8 mouse cellular contexts compared by ENCODE assay signal in the genomic region with DNA sequence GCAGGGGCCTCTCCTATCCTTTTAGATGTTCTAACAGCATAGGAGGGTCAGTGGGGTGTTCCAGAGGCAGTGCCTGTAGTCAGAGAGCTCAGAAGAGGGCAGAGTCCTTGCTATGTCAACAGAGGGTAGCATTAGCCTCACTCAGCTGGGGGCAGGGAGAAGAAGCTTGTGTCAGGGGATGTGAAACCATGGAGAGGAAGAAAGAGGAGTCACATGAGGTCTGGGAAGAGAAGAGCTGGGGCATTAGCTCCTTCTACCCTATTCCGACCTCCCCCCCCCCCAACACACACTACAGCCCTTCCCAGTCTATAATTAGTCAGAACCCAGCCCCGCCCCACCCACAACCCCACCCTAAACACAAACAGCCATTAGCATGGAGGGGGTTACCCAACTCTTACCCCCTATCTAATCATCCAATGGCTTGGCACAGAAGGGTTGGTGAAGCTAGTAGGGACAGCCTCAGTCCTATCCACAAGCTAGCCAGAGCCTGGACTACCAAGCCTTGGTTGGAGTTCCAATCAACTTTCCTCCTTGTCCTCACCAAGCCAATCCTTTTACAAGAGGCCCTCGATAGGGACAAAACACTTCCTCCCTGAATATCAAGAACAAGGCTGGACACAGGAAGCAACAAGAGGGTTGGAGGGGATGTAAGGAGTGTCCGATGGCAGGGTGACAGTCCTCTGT. TPM values are rescaled to one million over a fixed set of nuclear protein-coding genes. Genes with fewer than 3 reads are reported as not detected.
A peak's percentile ranks its signal among the peaks of the same experiment; 100 is the strongest.
DNase-seq lines count a peak whose midpoint lies in the region; ATAC-seq and TF ChIP-seq lines count a peak whose summit lies in the region.

No protein-coding gene starts in this region.

- peak overlapping the region; percentile 54 for H3K27ac ChIP-seq in lung, embryonic 14.5 days (ENCODE audit: low read depth)
- peak overlapping the region; percentile 58 for H3K27ac ChIP-seq in forebrain, embryonic 12.5 days
- H3K27ac ChIP-seq in kidney, embryonic 15.5 days, result peak overlapping the region; percentile 96
- H3K27ac ChIP-seq in midbrain, embryonic 15.5 days, result 0 out of 2 replicates have a peak overlapping the region, but pooled peaks have one; percentile 20

- no peak for ATAC-seq in lung, embryonic 14.5 days (ENCODE audit: insufficient read depth)
- no peak for ATAC-seq in forebrain, embryonic 12.5 days (ENCODE audit: low FRiP score)
- ATAC-seq in kidney, embryonic 15.5 days (replicated peaks; ENCODE audit: low FRiP score), result no peak
- ATAC-seq in midbrain, embryonic 15.5 days (replicated peaks), result no peak
- ATAC-seq in frontal cortex, adult (ENCODE audit: low TSS enrichment), result no peak

- TF ChIP-seq CTCF in lung, embryonic 14.5 days (IDR thresholded peaks at IDR 0.05; ENCODE audit: low read depth), result no peak
- TF ChIP-seq CTCF in lung, adult 2 months (IDR thresholded peaks at IDR 0.05; ENCODE audit: insufficient read depth, low read length), result no peak

- H3K4me1 ChIP-seq in lung, embryonic 14.5 days (ENCODE audit: insufficient read depth), result peaks cover 47% of the 10 kb centered on the region
- H3K4me1 ChIP-seq in lung, adult 2 months (ENCODE audit: control insufficient read depth, insufficient read depth, low read length), result peaks cover 29% of the 10 kb centered on the region
- H3K4me1 ChIP-seq in forebrain, embryonic 12.5 days, result peaks cover 93% of the 10 kb centered on the region
- H3K4me1 ChIP-seq in kidney, embryonic 15.5 days, result peaks cover 89% of the 10 kb centered on the region
- H3K4me1 ChIP-seq in midbrain, embryonic 15.5 days, result peaks cover 88% of the 10 kb centered on the region

- no peak overlapping the region for H3K9ac ChIP-seq in lung, embryonic 14.5 days
- H3K9ac ChIP-seq in forebrain, embryonic 12.5 days, result peak overlapping the region; percentile 97
- H3K9ac ChIP-seq in kidney, embryonic 15.5 days, result no peak overlapping the region
- 0 out of 2 replicates have a peak overlapping the region, but pooled peaks have one; percentile 17 for H3K9ac ChIP-seq in midbrain, embryonic 15.5 days

- intact Hi-C loops in gastrocnemius, postnatal 36 days (cut with DNase I), result loop anchor here (5.0 kb wide), 1 partner anchor 35 kb away; a partner anchor contains a TSS

- WGBS in lung, embryonic 14.5 days, result 56% methylated on average over 4 of the region's 4 CpGs
- WGBS in lung, adult 2 months, result 32% methylated on average over 4 of the region's 4 CpGs
- 69% methylated on average over 4 of the region's 4 CpGs for WGBS in forebrain, embryonic 12.5 days
- 70% methylated on average over 4 of the region's 4 CpGs for WGBS in kidney, embryonic 15.5 days
- WGBS in midbrain, embryonic 15.5 days, result 80% methylated on average over 4 of the region's 4 CpGs

- DNase-seq in lung, embryonic 14.5 days, result no peak
- no peak for DNase-seq in lung, adult 2 months
- DNase-seq in gastrocnemius, postnatal 36 days, result no peak
- no peak for DNase-seq in Muller cell, postnatal 12 days (ENCODE audit: inconsistent ontology term)

- peak overlapping the region; percentile 79; the same call in 1 of the 2 replicates for H3K4me3 ChIP-seq in lung, embryonic 14.5 days (ENCODE audit: low read depth, low read length)
- H3K4me3 ChIP-seq in lung, adult 2 months (replicated peaks; ENCODE audit: extremely low read depth, low read depth, low read length), result no peak overlapping the region
- H3K4me3 ChIP-seq in forebrain, embryonic 12.5 days (replicated peaks), result peak overlapping the region; percentile 85
- peak overlapping the region; percentile 91; the same call in 1 of the 2 replicates for H3K4me3 ChIP-seq in kidney, embryonic 15.5 days (replicated peaks)
- H3K4me3 ChIP-seq in midbrain, embryonic 15.5 days, result no peak overlapping the region

- no peaks in the 10 kb centered on the region for H3K27me3 ChIP-seq in lung, embryonic 14.5 days (ENCODE audit: insufficient read depth, low read length)
- no peaks in the 10 kb centered on the region for H3K27me3 ChIP-seq in forebrain, embryonic 12.5 days
- no peaks in the 10 kb centered on the region for H3K27me3 ChIP-seq in kidney, embryonic 15.5 days
- H3K27me3 ChIP-seq in midbrain, embryonic 15.5 days (replicated peaks), result no peaks in the 10 kb centered on the region

- H3K36me3 ChIP-seq in lung, embryonic 14.5 days (ENCODE audit: insufficient read depth), result no peaks in the 10 kb centered on the region
- H3K36me3 ChIP-seq in forebrain, embryonic 12.5 days (replicated peaks), result 0 out of 2 replicates have a peak, but pooled peaks cover 2% of the 10 kb centered on the region
- H3K36me3 ChIP-seq in kidney, embryonic 15.5 days, result no peaks in the 10 kb centered on the region
- H3K36me3 ChIP-seq in midbrain, embryonic 15.5 days (replicated peaks), result no peaks in the 10 kb centered on the region

- peak overlapping the region; percentile 63 for H3K4me2 ChIP-seq in lung, embryonic 14.5 days
- peak overlapping the region; percentile 92 for H3K4me2 ChIP-seq in forebrain, embryonic 12.5 days
- H3K4me2 ChIP-seq in kidney, embryonic 15.5 days, result peak overlapping the region; percentile 85
- H3K4me2 ChIP-seq in midbrain, embryonic 15.5 days, result peak overlapping the region; percentile 91

- no peak for TF ChIP-seq POLR2A in lung, adult 2 months (IDR thresholded peaks at IDR 0.05; ENCODE audit: borderline replicate concordance, extremely low read depth, low read depth, low read length)

- no peaks in the 10 kb centered on the region for H3K9me3 ChIP-seq in lung, embryonic 14.5 days (ENCODE audit: low read depth, low read length)
- H3K9me3 ChIP-seq in forebrain, embryonic 12.5 days, result no peaks in the 10 kb centered on the region
- H3K9me3 ChIP-seq in kidney, embryonic 15.5 days (replicated peaks), result no peaks in the 10 kb centered on the region
- no peaks in the 10 kb centered on the region for H3K9me3 ChIP-seq in midbrain, embryonic 15.5 days

RNA-seq across cellular contexts. Expression of a gene that starts 2.9 kb away (rescaled TPM):
- 149 and 156 TPM in 2 replicates for polyA plus RNA-seq in lung, embryonic 14.5 days (2014; fragmentation: Nextera tagmentation; extraction: Ambion mirVana)
- 204 and 210 TPM in 2 replicates for polyA plus RNA-seq in lung, adult 2 months (2012; rRNA removed)
- 174 and 182 TPM in 2 replicates for polyA plus RNA-seq in forebrain, embryonic 12.5 days (2016; fragmentation: Nextera tagmentation; extraction: Ambion mirVana)
- 138 and 160 TPM in 2 replicates for polyA plus RNA-seq in kidney, embryonic 15.5 days (2015; fragmentation: Nextera tagmentation; extraction: Ambion mirVana)
- 101 and 108 TPM in 2 replicates for polyA plus RNA-seq in midbrain, embryonic 15.5 days (2015; fragmentation: Nextera tagmentation; extraction: Ambion mirVana)
- 1 to 10 TPM; 8.9 to 9.6 TPM for total RNA-seq in gastrocnemius, postnatal 36 days (2021)

RNA-seq across cellular contexts. Expression of a gene that starts 18.6 kb away (rescaled TPM):
- 9.2 and 11.0 TPM in 2 replicates for polyA plus RNA-seq in lung, embryonic 14.5 days (2014; fragmentation: Nextera tagmentation; extraction: Ambion mirVana)
- polyA plus RNA-seq in lung, adult 2 months (2012; rRNA removed), result 15.6 and 17.2 TPM in 2 replicates
- 38.8 and 44.0 TPM in 2 replicates for polyA plus RNA-seq in forebrain, embryonic 12.5 days (2016; fragmentation: Nextera tagmentation; extraction: Ambion mirVana)
- polyA plus RNA-seq in kidney, embryonic 15.5 days (2015; fragmentation: Nextera tagmentation; extraction: Ambion mirVana), result 17.0 and 19.2 TPM in 2 replicates
- polyA plus RNA-seq in midbrain, embryonic 15.5 days (2015; fragmentation: Nextera tagmentation; extraction: Ambion mirVana), result 117 and 123 TPM in 2 replicates
- 1 to 10 TPM; 7.6 to 9.0 TPM for total RNA-seq in gastrocnemius, postnatal 36 days (2021)

RNA-seq across cellular contexts. Expression of a gene that starts 28.3 kb away (rescaled TPM):
- 11.3 and 13.3 TPM in 2 replicates for polyA plus RNA-seq in lung, embryonic 14.5 days (2014; fragmentation: Nextera tagmentation; extraction: Ambion mirVana)
- 13.7 and 14.0 TPM in 2 replicates for polyA plus RNA-seq in lung, adult 2 months (2012; rRNA removed)
- polyA plus RNA-seq in forebrain, embryonic 12.5 days (2016; fragmentation: Nextera tagmentation; extraction: Ambion mirVana), result 46.9 and 47.4 TPM in 2 replicates
- polyA plus RNA-seq in kidney, embryonic 15.5 days (2015; fragmentation: Nextera tagmentation; extraction: Ambion mirVana), result 15.4 and 16.5 TPM in 2 replicates
- 30.8 and 32.5 TPM in 2 replicates for polyA plus RNA-seq in midbrain, embryonic 15.5 days (2015; fragmentation: Nextera tagmentation; extraction: Ambion mirVana)
- total RNA-seq in gastrocnemius, postnatal 36 days (2021), result 1 to 10 TPM in 1 of 2 experiments, under 1 TPM in 1; 0.79 to 1.1 TPM

RNA-seq across cellular contexts. Expression of a gene that starts 33.6 kb away (rescaled TPM):
- polyA plus RNA-seq in lung, embryonic 14.5 days (2014; fragmentation: Nextera tagmentation; extraction: Ambion mirVana), result 25.6 and 27.8 TPM in 2 replicates
- 153 and 372 TPM in 2 replicates for polyA plus RNA-seq in lung, adult 2 months (2012; rRNA removed)
- 47.1 and 57.2 TPM in 2 replicates for polyA plus RNA-seq in forebrain, embryonic 12.5 days (2016; fragmentation: Nextera tagmentation; extraction: Ambion mirVana)
- 22.7 and 26.9 TPM in 2 replicates for polyA plus RNA-seq in kidney, embryonic 15.5 days (2015; fragmentation: Nextera tagmentation; extraction: Ambion mirVana)
- 83.2 and 89.8 TPM in 2 replicates for polyA plus RNA-seq in midbrain, embryonic 15.5 days (2015; fragmentation: Nextera tagmentation; extraction: Ambion mirVana)
- 10 to 100 TPM; 81.0 to 85.9 TPM for total RNA-seq in gastrocnemius, postnatal 36 days (2021)

RNA-seq across cellular contexts. Expression of a gene that starts 37.2 kb away (rescaled TPM):
- 11.4 and 11.9 TPM in 2 replicates for polyA plus RNA-seq in lung, embryonic 14.5 days (2014; fragmentation: Nextera tagmentation; extraction: Ambion mirVana)
- polyA plus RNA-seq in lung, adult 2 months (2012; rRNA removed), result 28.2 and 32.2 TPM in 2 replicates
- 14.2 and 16.7 TPM in 2 replicates for polyA plus RNA-seq in forebrain, embryonic 12.5 days (2016; fragmentation: Nextera tagmentation; extraction: Ambion mirVana)
- 14.8 and 16.7 TPM in 2 replicates for polyA plus RNA-seq in kidney, embryonic 15.5 days (2015; fragmentation: Nextera tagmentation; extraction: Ambion mirVana)
- polyA plus RNA-seq in midbrain, embryonic 15.5 days (2015; fragmentation: Nextera tagmentation; extraction: Ambion mirVana), result 4.0 and 5.1 TPM in 2 replicates
- 100 to 1,000 TPM; 131 to 136 TPM for total RNA-seq in gastrocnemius, postnatal 36 days (2021)

Comparison
In these comparisons a context has a peak if more than half of its experiments do, and no peak if none do; other contexts are left out.
1. H3K4me3 ChIP-seq: peak in lung, embryonic 14.5 days (single experiment), forebrain, embryonic 12.5 days (single experiment) and kidney, embryonic 15.5 days (single experiment); none in lung, adult 2 months (single experiment) and midbrain, embryonic 15.5 days (single experiment).
2. H3K27ac ChIP-seq: peak in every context shown above with its lines; median percentile 96 in kidney, embryonic 15.5 days; 58 in forebrain, embryonic 12.5 days; 54 in lung, embryonic 14.5 days; 20 in midbrain, embryonic 15.5 days.
3. H3K9ac ChIP-seq: peak in forebrain, embryonic 12.5 days (single experiment) and midbrain, embryonic 15.5 days (single experiment); none in lung, embryonic 14.5 days (single experiment) and kidney, embryonic 15.5 days (single experiment).
4. Peak in every context shown above with its lines, with median percentiles within 50 percentile points of each other: H3K4me2 ChIP-seq.